Mouse (Mus musculus): ENCODE measurements around the gene Nkx2-4. TPM values are rescaled to one million over a fixed set of nuclear protein-coding genes. Genes with fewer than 3 reads are reported as not detected.

Nkx2-4 gene
- total RNA-seq, 2 experiments from 2014 or later = not detected

Other genes with a start within 250 kb of the Nkx2-4 start
- 10 to 100 TPM; 57.5 to 59.5 TPM for gene Kiz, start 229.6 kb downstream of the Nkx2-4 start, total RNA-seq (2021)
- gene Xrn2, start 72.4 kb downstream of the Nkx2-4 start, total RNA-seq (2021) = 10 to 100 TPM; 11.8 to 12.5 TPM
- not detected for gene Nkx2-2, start 108.8 kb upstream of the Nkx2-4 start, total RNA-seq (2021)